Mouse (Mus musculus): ENCODE measurements at regions not wholly inside any gene's neighbourhood (a gene's known extent, or its start where the extent isn't known, plus 50 kb on each side); places are given as distances from the start of the nearest gene placed in this dataset.

GRCm38 (mm10) chr13:71653939-71654467 is 309.5 kb downstream of the Irx1 start:
- no peak for DNase-seq (ENCODE audit: low spot score in 2 of 2)

- no peak for DNase-seq (ENCODE audit: low spot score in 2 of 2)
Observed at GRCm38 (mm10) chr13:71653212-71653938, 310.1 kb downstream of the Irx1 start.

- no peak for DNase-seq (ENCODE audit: low spot score in 2 of 2)
Observed at GRCm38 (mm10) chr13:71649876-71650275, 313.6 kb downstream of the Irx1 start.

GRCm38 (mm10) chr13:71649031-71649430 is 314.5 kb downstream of the Irx1 start:
- DNase-seq (ENCODE audit: low spot score in 2 of 2): no peak

- no peak for DNase-seq (ENCODE audit: low spot score in 2 of 2)
Observed at GRCm38 (mm10) chr13:71631447-71631846, 332.1 kb downstream of the Irx1 start.

- no peak for DNase-seq (ENCODE audit: low spot score in 2 of 2)
Observed at GRCm38 (mm10) chr13:71617198-71617597, 346.3 kb downstream of the Irx1 start.

GRCm38 (mm10) chr13:71612393-71613179 is 350.9 kb downstream of the Irx1 start:
- no peak for DNase-seq (ENCODE audit: low spot score in 2 of 2)

GRCm38 (mm10) chr13:71582486-71582885 is 381.0 kb downstream of the Irx1 start:
- no peak for DNase-seq (ENCODE audit: low spot score in 2 of 2)

GRCm38 (mm10) chr13:71565895-71566294 is 397.6 kb downstream of the Irx1 start:
- DNase-seq (ENCODE audit: low spot score in 2 of 2): no peak

- DNase-seq (ENCODE audit: low spot score in 2 of 2): no peak
Observed at GRCm38 (mm10) chr13:71565388-71565787, 398.1 kb downstream of the Irx1 start.

GRCm38 (mm10) chr13:71558477-71559215 is 404.9 kb downstream of the Irx1 start:
- no peak for DNase-seq (ENCODE audit: low spot score in 2 of 2)

- no peak for DNase-seq (ENCODE audit: low spot score in 2 of 2)
Observed at GRCm38 (mm10) chr13:71555471-71555870, 408.1 kb downstream of the Irx1 start.

- DNase-seq (ENCODE audit: low spot score in 2 of 2): no peak
Observed at GRCm38 (mm10) chr13:71550109-71550508, 413.4 kb downstream of the Irx1 start.

GRCm38 (mm10) chr13:71549206-71549831 is 414.2 kb downstream of the Irx1 start:
- DNase-seq (ENCODE audit: low spot score in 2 of 2): no peak

- no peak for DNase-seq (ENCODE audit: low spot score in 2 of 2)
Observed at GRCm38 (mm10) chr13:71538226-71538625, 425.3 kb downstream of the Irx1 start.

- DNase-seq (ENCODE audit: low spot score in 2 of 2): no peak
Observed at GRCm38 (mm10) chr13:71532796-71533351, 430.6 kb downstream of the Irx1 start.

- DNase-seq (ENCODE audit: low spot score in 2 of 2): no peak
Observed at GRCm38 (mm10) chr13:71529397-71530122, 434.0 kb downstream of the Irx1 start.

GRCm38 (mm10) chr13:71517776-71518175 is 445.7 kb downstream of the Irx1 start:
- no peak for DNase-seq (ENCODE audit: low spot score in 2 of 2)

GRCm38 (mm10) chr13:71513204-71513603 is 450.3 kb downstream of the Irx1 start:
- DNase-seq (ENCODE audit: low spot score in 2 of 2): no peak

- peak in 1 of 2 experiments; percentile 7 for DNase-seq (ENCODE audit: low spot score in 2 of 2)
Observed at GRCm38 (mm10) chr13:71507956-71508401, 455.5 kb downstream of the Irx1 start.

Measured in frontal cortex, postnatal 36 days (tissue).